Mouse (Mus musculus) liver (tissue): ENCODE measurements at regions not wholly inside any gene's neighbourhood (a gene's known extent, or its start where the extent isn't known, plus 50 kb on each side); places are given as distances from the start of the nearest gene placed in this dataset.

ENCODE experiments used
- DNase-seq: peaks from one replicate; pipeline ENCODE4 v3.0.0-alpha.2; 2020; ENCODE audit warnings: mixed read lengths

GRCm38 (mm10) chr10:10270297-10270696 lies 201.8 kb downstream of the Adgb start:
- DNase-seq, result no peak

- DNase-seq, result no peak
Measured at GRCm38 (mm10) chr10:10252540-10253318, 219.4 kb downstream of the Adgb start.

- no peak for DNase-seq
Measured at GRCm38 (mm10) chr10:10252136-10252535, 220.0 kb downstream of the Adgb start.

GRCm38 (mm10) chr10:10234894-10235523 lies 237.1 kb downstream of the Adgb start:
- no peak for DNase-seq

- DNase-seq, result no peak
Measured at GRCm38 (mm10) chr10:10224582-10225144, 247.5 kb downstream of the Adgb start.

- no peak for DNase-seq
Measured at GRCm38 (mm10) chr10:10219726-10220125, 252.4 kb downstream of the Adgb start.

- DNase-seq, result no peak
Measured at GRCm38 (mm10) chr10:10216892-10217291, 255.2 kb downstream of the Adgb start.

GRCm38 (mm10) chr10:10215376-10215775 lies 256.8 kb downstream of the Adgb start:
- no peak for DNase-seq

- no peak for DNase-seq
Measured at GRCm38 (mm10) chr10:10208354-10208753, 263.8 kb downstream of the Adgb start.

GRCm38 (mm10) chr10:10205805-10206520 lies 266.2 kb downstream of the Adgb start:
- DNase-seq, result no peak

- DNase-seq, result no peak
Measured at GRCm38 (mm10) chr10:10203982-10204381, 268.1 kb downstream of the Adgb start.

- no peak for DNase-seq
Measured at GRCm38 (mm10) chr10:10190308-10190707, 281.8 kb downstream of the Adgb start.

- no peak for DNase-seq
Measured at GRCm38 (mm10) chr10:10188113-10188512, 284.0 kb downstream of the Adgb start.

- no peak for DNase-seq
Measured at GRCm38 (mm10) chr10:10186721-10187120, 285.4 kb downstream of the Adgb start.

GRCm38 (mm10) chr10:10185298-10185883 lies 284.5 kb upstream of the Stxbp5 start:
- DNase-seq, result no peak

GRCm38 (mm10) chr10:10184386-10184785 lies 283.5 kb upstream of the Stxbp5 start:
- peak; percentile 32 for DNase-seq

- DNase-seq, result peak; percentile 52
Measured at GRCm38 (mm10) chr10:10177037-10177436, 276.2 kb upstream of the Stxbp5 start.
